Mouse (Mus musculus) urinary bladder, adult 18-20 months (tissue): ENCODE data around the gene Tmem175.

Experiments
- DNase-seq, 2 experiments: peaks; one replicate each; pipeline ENCODE4 v3.0.0; 2022; ENCODE audit warnings: low spot score in 2 of 2, mixed read lengths in 2 of 2

Gene Tmem175

GRCm38 (mm10) chr5:108677605-108678295 lies 48.2 kb downstream of the Tmem175 start:
- no peak for DNase-seq

- DNase-seq, result no peak
Observed at GRCm38 (mm10) chr5:108678296-108678854, 48.8 kb downstream of the Tmem175 start.

- DNase-seq, result no peak
Observed at GRCm38 (mm10) chr5:108679909-108680308, 50.3 kb downstream of the Tmem175 start.

GRCm38 (mm10) chr5:108680871-108681270 lies 51.3 kb downstream of the Tmem175 start:
- no peak for DNase-seq

- DNase-seq, result no peak
Observed at GRCm38 (mm10) chr5:108689091-108689490, 59.5 kb downstream of the Tmem175 start.

GRCm38 (mm10) chr5:108691152-108691551 lies 61.6 kb downstream of the Tmem175 start:
- DNase-seq, result no peak

GRCm38 (mm10) chr5:108692271-108692670 lies 62.7 kb downstream of the Tmem175 start, which contains the start of gene Fgfrl1:
Gene Fgfrl1 (plus strand): TSS chr5:108692382.
- DNase-seq, result peak; percentile 44 to 61

- peak; percentile 75 to 76 for DNase-seq
Observed at GRCm38 (mm10) chr5:108693872-108694288, 64.3 kb downstream of the Tmem175 start.

- DNase-seq, result peak; percentile 44 to 51
Observed at GRCm38 (mm10) chr5:108694352-108695261, 65.0 kb downstream of the Tmem175 start.

- no peak for DNase-seq
Observed at GRCm38 (mm10) chr5:108695861-108696260, 66.3 kb downstream of the Tmem175 start.

GRCm38 (mm10) chr5:108696542-108696941 lies 67.0 kb downstream of the Tmem175 start:
- DNase-seq, result no peak

GRCm38 (mm10) chr5:108697341-108697753 lies 67.8 kb downstream of the Tmem175 start:
- DNase-seq, result no peak
